Mouse (Mus musculus) B cell, adult 2 months (primary cell): ENCODE measurements at regions not wholly inside any gene's neighbourhood (a gene's known extent, or its start where the extent isn't known, plus 50 kb on each side); places are given as distances from the start of the nearest gene placed in this dataset.

Experiments used
- DNase-seq, 2 experiments: peaks; one replicate each; pipeline ENCODE4 v3.0.0; 2022

DNA sequence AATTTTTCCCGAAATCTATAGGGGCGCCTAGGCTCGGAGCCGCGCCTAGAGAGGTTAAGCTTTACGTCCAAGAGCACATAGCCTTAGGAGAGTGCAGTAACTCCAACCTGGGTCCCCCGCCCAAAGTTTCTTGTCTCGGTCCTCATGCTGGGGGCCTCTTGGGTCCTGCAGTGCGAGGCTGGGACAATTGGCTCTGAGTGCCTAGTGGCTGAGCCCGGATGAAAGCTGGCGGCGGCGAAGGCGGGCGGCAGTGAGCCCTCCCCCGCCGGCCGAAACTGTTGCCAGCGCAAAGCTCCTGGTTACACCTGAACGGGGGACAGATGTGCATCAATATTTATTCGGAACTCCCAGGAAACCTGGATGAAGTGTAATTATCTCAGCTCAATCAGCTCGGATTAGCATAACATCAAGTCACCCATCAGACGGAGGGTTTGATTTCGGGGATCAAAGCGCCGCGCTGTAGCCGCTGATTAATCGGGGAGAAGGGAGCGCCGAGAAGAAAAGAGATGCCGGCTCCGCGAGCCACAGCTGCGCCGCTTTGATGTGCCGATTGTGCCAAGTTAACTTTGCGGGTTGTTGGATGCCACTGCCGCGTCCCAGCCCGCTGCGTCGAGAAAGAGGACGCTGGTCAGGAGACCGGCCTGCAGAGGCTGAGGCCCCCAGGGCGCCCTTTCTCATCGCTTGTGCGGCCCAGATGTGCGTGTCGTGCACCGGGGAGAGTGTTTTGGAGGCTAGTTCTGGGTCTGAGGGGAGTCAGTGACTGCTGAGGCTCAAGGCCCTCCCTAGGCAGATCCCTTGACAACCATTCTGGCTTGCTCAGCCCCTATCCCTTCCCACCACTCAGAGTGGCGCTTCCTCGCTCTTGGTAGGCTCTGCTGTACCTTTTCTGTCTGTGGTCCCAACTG, 123.7 kb upstream of the 4931429L15Rik start:
- DNase-seq = no peak

- DNase-seq = no peak
These were observed 123.0 kb upstream of the 4931429L15Rik start for GRCm38 (mm10) chr9:46442739-46443181.

DNA sequence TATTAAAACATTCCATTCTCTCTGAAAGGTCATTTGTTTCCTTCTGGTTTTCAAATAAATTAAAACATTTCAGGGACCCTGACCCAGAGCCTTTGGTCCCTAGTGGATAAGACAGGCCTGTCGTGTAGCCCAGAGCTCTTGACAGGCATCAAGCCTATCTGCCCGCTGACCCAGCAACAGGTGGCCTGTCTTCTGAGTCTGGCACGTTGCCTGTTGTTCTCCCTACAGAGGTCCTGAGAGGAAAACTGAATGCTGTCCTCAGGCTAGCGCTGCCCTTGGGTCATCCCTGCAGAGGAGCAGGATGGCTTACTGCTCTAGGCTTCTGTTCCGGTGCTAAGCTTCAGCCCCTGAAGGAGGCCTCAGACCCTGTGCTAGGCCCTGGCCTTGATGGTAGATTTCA, 120.4 kb upstream of the 4931429L15Rik start:
- DNase-seq = no peak

DNA sequence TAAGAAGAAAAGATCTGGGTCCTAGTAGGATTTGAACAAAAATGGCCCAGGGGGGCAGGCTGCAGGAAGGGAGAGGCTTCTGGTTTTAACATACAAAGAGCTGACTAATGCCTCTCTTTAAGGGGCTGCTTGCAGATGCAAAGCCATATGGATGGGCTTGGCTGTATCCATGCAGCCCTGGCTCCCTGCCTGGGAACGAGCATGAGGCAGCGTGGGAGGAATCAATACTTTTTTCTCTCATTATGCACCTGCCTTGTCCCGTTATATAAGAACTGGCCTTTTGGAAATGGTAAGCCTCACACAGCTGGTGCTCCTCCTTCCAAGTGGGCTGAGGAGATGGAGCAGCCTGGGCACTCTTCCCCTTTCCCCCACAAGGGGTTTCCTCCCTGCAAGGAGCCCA, 114.9 kb upstream of the 4931429L15Rik start:
- DNase-seq = no peak

- DNase-seq = no peak
These were observed 113.9 kb upstream of the 4931429L15Rik start for GRCm38 (mm10) chr9:46433716-46434115.

- no peak for DNase-seq
These were observed 111.3 kb upstream of the 4931429L15Rik start for GRCm38 (mm10) chr9:46431053-46431452.

- no peak for DNase-seq
These were observed 103.6 kb upstream of the 4931429L15Rik start for GRCm38 (mm10) chr9:46423184-46423967.

DNA sequence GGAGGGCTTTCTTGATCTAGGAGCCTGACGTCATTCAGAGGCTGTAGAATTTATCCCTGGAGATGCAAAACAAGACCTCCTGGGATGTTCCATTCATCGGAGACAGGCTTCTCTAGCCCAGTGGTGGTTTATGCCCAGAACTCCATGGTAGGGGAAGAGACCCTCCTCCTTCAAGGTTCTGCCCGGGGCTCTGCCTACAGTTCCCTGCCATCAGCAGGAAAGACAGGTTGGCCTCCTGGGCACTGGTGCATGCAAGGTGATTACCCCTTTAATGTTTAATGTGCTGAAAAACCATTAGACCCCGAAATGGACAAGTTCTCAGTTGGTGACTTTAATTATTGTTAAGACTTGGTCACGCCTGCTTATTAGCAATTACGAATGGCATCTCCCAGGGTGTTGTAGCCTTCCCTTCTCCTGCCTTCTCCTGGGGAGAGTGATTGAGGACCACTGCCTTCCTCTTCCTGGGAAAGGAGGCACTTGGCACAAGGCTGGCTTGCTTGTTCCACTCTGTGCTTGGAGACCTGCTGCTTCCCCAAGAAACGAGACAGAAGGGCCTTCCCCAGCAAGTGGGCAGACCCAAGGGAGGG, 102.0 kb upstream of the 4931429L15Rik start:
- DNase-seq = no peak

- DNase-seq = no peak
These were observed 91.9 kb upstream of the 4931429L15Rik start for GRCm38 (mm10) chr9:46411686-46412085.

DNA sequence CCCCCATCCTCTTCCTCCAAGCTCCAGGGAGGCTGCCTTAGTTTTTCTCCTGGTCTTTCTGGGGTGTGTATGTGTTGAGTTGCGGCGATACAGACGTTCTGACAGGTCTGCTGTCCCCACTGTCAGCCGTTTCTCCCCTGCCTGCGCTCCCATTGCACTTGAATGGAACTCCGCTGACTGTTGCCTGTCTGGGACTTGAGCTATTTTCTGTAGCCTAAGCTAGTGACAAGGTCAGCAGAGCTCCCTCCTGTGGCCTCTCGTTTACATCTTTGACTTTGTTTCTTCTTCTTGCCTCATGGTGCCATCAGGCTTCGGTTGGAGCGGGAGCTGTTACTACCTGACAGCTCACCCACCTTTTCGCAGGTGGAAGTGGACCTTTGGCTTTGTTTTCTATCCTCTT, 89.0 kb upstream of the 4931429L15Rik start:
- no peak for DNase-seq

DNA sequence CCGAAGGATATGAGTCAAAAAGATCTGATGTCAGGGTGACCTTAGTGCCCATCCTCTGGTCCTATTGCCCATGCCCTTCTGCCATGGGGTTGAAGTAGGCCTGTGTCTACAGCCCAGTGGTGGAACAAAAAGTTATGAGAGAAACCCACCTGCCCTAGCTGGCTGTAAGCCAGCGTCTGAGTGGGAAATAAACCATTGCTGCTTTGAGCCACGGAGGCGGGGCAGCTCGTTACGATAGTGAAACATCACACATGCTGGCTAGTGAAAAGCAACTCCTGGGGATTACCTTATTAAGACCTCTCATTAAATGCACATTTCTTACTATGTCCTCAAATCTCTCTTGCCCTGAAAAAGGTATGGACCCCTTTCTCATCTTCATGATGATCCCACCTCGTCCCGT, 86.8 kb upstream of the 4931429L15Rik start:
- no peak for DNase-seq

GRCm38 (mm10) chr9:46396591-46396990, 76.8 kb upstream of the 4931429L15Rik start:
- DNase-seq = no peak

DNA sequence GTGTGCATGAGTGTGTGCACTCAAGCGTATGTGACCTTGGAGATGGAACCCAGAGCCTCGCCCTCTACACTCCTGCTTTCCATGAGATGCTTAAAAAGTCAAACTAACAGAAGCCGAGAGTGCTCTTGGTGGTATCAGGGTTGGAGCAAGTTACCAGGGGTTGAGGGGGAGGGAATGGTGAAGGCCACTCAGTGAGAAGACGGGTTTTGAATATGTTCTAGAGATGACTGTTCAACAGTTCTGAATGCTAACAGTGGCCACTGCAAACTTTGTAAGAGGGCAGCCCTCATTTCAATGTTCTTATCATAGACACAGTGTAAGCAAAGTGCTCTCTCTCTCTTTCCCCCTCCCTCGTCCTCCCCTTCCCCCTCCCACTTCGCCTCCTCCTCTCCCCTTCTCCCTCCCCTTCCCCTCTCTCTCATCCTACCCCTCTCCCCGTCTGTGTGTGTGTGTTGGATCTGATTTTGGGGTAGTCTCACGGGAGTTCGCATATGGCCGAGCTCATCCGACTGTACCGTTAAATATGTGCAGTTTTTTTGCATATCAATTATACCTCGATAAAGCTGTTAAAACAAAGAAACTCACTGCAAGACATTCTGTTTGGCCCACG, 75.5 kb upstream of the 4931429L15Rik start:
- no peak for DNase-seq

GRCm38 (mm10) chr9:46394239-46394638, 74.5 kb upstream of the 4931429L15Rik start:
- no peak for DNase-seq

GRCm38 (mm10) chr9:46392641-46393321, 73.0 kb upstream of the 4931429L15Rik start:
- DNase-seq = peak; percentile 36 to 44

DNA sequence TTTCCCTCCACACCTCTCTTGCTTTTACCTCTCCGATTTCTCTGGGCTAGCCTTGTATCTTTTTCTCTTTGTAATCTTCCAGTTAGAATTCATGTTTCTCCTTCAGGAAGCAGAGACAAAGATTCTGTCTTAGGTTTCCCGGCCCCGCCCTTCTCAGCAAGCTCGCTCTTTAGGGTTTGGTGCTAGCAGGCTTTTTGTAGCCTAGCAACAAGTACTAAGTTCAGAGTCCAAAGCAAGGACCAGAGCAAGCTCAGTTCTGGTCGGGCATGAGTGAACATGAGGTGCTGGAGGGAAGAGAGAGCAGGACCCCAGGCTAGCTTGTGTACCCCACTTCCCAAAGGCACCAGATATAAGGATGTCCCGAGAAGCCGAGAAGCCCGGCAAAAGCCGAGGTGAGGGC, 70.0 kb upstream of the 4931429L15Rik start:
- DNase-seq = no peak

DNA sequence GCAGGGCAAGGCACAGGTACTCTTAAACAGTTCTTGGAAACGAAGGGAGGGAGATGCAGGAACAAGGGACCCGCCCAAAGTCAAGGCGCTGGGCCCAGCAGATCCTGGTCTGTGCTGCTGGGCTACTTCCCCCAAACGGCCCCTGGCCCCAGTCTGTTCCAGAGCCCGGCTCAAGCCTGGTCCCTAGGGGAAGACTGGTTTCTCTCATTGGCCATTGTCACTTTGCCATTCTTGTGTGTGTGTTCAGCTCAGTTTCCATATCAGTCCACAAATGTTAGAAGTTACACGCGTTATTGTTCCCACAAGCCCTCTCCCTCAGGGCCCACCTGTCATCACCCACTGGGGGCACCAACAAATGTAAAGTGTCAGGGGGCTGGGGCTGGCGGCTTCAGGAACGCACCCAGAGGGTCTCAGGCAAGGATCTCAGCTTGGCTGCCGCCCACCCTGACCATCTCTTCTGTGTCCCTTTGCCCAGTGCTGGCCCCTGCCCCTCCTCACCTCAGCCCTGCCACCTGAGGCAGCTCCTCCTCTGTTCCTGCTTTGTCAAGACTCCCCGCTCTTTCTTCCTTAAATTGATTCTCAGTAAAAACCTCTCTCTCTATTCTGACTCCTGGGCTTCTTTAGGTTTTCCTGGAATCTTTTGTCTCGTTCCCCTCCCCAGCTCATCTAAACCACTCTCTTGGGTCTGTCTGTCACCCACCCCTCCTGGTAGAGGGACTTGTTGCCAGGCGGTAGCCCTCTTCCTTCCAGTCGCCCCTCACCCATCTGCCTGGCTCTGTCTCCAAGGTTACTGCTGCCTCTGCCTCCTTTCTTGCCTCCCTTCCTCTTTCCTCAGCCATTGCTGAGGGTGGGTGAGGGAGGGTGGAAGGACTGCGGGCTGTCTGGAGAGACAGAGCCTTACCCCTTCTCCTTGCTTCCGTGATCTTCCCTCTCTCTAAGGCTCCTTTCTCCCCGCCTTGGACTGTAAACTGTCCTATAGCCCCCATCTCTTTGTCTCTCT, 69.2 kb upstream of the 4931429L15Rik start:
- DNase-seq = no peak

GRCm38 (mm10) chr9:46386333-46386732, 66.5 kb upstream of the 4931429L15Rik start:
- peak in 1 of 2 experiments; percentile 2 for DNase-seq

DNA sequence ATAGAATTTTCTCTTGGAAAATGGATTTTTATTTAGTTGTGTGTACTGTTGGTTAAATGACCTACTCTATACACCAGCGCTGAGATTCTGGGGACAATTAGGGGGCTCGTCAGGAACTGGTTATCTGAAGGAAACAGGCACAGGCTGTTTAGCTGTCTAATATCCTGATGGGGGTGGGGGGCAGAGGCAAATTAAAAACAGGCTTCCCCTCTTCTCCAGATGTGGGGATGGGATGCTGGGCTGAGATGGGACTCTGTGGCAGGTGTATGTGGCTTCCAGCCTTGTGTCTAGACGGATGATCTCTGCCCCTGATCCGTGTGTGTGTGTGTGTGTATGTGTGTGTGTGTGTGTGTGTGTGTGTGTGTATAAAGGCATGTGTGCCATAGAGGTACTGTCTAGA, 61.6 kb upstream of the 4931429L15Rik start:
- no peak for DNase-seq

DNA sequence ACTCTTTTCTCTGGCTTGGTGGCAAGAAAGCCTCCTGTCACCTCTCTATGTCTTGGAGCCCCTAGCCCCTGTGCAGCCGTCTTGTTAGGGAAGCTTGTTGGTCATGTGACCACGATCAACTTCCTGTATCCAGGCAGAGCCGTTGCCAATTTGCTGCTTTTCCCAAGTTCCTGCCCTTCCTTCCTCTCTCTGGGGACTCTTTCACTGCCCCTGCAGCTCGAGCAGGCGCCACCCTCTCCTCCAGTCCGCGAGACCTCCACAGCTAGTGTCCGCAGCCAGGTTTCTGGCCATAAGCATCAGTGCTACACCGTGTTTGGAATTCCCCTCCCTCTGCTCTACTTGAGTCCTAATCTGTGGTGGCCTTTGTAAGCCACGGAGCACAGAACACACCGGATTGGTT, 59.7 kb upstream of the 4931429L15Rik start:
- no peak for DNase-seq

DNA sequence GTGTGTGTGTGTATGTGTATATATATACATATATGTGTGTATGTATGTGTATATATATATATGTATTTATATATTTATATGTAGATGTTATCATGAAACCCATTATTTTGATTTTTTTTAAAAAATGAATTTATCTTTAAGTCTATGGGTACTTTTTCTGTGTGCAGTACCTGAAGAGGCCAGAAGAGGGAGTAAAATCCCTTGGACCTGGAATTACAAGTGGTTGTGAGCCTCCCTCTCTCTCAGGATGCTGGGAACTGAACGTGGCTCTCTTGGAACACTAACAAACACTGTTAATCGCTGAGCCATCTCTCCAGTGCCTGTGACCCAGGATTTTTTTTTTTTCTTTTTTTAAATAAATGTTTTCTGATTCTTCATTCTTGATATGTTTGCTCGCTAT, 58.6 kb upstream of the 4931429L15Rik start:
- no peak for DNase-seq
